Mouse (Mus musculus): ENCODE data around the gene Rbm44. TPM values are rescaled to one million over a fixed set of nuclear protein-coding genes. Genes with fewer than 3 reads are reported as not detected.

Rbm44 gene
- 0.08 and 0.28 TPM in 2 replicates for polyA plus RNA-seq (2015; fragmentation: Nextera tagmentation; extraction: Ambion mirVana)

DNA sequence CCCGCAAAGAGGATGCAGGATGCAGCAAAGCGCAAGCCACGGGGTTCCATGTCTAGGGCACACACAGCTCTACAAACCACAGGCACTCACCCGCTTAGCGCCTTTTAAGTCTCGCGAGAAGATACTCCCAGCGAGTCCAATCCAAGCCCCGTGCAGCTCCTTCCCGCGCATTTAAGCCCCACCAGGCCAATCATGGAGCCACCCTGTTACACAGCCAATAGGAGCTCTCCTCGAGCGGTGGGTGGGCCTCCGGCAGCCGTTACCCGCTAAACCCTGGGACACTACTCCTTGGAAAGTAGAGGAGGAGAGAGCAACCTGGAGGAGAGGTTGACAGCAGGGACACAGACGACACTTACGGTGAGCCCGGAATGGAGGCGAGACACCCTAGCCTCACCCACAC is at the start of gene Rbm44:
Rbm44 (plus strand) TSS at position 277 of the 400 bp plus-strand sequence.

GRCm38 (mm10) chr1:91179533-91180173 is 34.8 kb downstream of the Rbm44 start, which contains the start of gene Ramp1:
Gene Ramp1 (plus strand): TSS chr1:91179822.

Other genes starting within 250 kb of the Rbm44 start
- gene Mlph, start 230.0 kb upstream of the Rbm44 start, polyA plus RNA-seq (2015; fragmentation: Nextera tagmentation; extraction: Ambion mirVana), result 0.14 and 0.53 TPM in 2 replicates
- not detected in 2 replicates for gene Prlh, start 192.0 kb upstream of the Rbm44 start, polyA plus RNA-seq (2015; fragmentation: Nextera tagmentation; extraction: Ambion mirVana)
- not detected in 2 replicates for gene Rab17, start 175.4 kb upstream of the Rbm44 start, polyA plus RNA-seq (2015; fragmentation: Nextera tagmentation; extraction: Ambion mirVana)
- 40.2 and 42.4 TPM in 2 replicates for gene Lrrfip1, start 146.4 kb upstream of the Rbm44 start, polyA plus RNA-seq (2015; fragmentation: Nextera tagmentation; extraction: Ambion mirVana)
- gene Ramp1, start 34.7 kb downstream of the Rbm44 start, polyA plus RNA-seq (2015; fragmentation: Nextera tagmentation; extraction: Ambion mirVana), result 73.4 and 75.5 TPM in 2 replicates
- 53.9 and 56.3 TPM in 2 replicates for gene Ube2f, start 105.2 kb downstream of the Rbm44 start, polyA plus RNA-seq (2015; fragmentation: Nextera tagmentation; extraction: Ambion mirVana)
- 9.2 and 10.1 TPM in 2 replicates for gene Scly, start 153.2 kb downstream of the Rbm44 start, polyA plus RNA-seq (2015; fragmentation: Nextera tagmentation; extraction: Ambion mirVana)
- gene Espnl, start 177.0 kb downstream of the Rbm44 start, polyA plus RNA-seq (2015; fragmentation: Nextera tagmentation; extraction: Ambion mirVana), result 0.08 and 0.15 TPM in 2 replicates
- 0.23 and 0.32 TPM in 2 replicates for gene Klhl30, start 205.9 kb downstream of the Rbm44 start, polyA plus RNA-seq (2015; fragmentation: Nextera tagmentation; extraction: Ambion mirVana)
- 0.14 and 0.27 TPM in 2 replicates for gene Erfe, start 221.3 kb downstream of the Rbm44 start, polyA plus RNA-seq (2015; fragmentation: Nextera tagmentation; extraction: Ambion mirVana)

Measured in neural tube, postnatal 0 days (tissue).